Mouse (Mus musculus): ENCODE results near the gene Sost. TPM values are rescaled to one million over a fixed set of nuclear protein-coding genes. Genes with fewer than 3 reads are reported as not detected.
"Not testable (repeated sequence)": the region's sequence is repeated elsewhere in the genome, so short reads cannot be mapped to it uniquely, and the experiment has no call there.

The Sost gene
- not detected for total RNA-seq (2022)

DNA sequence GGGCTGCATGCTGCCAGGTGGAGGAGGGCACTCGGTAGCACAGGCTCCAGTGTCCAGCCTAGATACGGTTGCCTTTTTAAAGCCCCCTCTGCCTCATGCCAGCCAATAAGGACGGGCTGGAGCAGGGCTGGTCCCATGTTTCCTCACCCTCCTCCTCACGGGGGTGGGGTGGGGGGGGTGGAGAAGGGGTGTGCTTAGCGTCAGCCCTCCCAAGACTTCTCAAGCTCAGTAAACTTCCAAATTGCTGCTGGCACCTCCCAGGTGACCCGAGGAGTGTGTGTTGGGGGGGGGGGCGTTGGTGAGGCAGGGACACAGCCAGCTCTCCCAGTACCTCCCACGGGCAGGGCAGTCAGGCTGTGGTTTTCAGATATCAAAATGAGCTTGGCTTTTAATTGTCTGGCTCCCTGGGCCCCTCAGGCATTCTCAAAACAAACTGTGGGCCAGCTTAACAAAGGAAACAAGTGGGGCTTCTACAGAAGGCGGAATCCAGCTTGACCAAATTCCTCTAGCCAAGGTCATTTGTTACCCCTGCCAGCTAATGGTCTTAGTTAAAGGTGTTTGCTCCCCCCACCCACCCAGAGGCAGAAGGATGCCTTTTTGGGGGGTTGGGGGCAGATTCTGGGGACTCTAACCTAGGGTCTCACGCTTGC is at the start of gene Sost:
Sost (minus strand) TSS at position 51 of the 650 bp plus-strand sequence.
- no peak for DNase-seq

DNA sequence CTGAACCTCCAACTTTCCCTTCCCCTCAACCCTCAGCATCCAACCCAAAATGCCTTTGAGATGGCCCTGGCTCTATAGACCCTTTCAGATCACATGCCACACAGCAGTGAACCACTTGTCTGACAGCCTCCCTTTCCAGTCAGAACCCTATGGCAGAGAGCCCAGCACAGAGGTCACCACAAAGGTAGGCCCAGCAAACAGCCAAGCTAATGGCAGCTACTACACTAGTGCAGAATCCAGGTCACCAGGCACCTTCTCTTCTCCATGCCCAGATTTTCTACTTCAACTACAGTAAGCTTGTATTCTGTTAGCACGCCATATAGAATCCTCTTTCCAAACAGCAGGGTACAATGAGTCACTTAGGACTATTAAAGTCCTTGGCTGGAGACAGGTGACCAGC is 49.3 kb upstream of the Sost start:
- no peak for DNase-seq

GRCm38 (mm10) chr11:102015472-102015871 is 48.7 kb upstream of the Sost start:
- DNase-seq, result no peak

- no peak for DNase-seq
Measured at GRCm38 (mm10) chr11:102013201-102013600, 46.4 kb upstream of the Sost start.

DNA sequence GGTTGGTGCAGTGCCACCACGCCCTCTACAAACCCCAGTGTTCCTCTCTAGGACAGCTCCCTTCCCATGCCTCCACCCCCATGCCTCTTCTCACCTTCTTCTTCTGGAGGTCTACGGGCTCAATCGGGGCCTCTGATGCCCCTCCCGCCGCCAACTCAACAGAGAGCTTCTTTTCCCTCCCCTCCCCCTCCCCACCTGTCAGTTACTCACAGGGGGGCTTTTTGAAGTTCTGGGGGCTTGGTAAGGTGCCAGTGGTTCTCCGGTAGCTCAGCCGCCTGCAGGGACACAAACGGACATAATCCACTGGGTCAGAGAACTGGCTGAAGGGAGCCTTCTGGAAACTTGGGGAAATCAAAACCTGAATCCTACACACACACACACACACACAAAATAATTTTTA is 44.7 kb upstream of the Sost start:
- DNase-seq, result no peak

DNA sequence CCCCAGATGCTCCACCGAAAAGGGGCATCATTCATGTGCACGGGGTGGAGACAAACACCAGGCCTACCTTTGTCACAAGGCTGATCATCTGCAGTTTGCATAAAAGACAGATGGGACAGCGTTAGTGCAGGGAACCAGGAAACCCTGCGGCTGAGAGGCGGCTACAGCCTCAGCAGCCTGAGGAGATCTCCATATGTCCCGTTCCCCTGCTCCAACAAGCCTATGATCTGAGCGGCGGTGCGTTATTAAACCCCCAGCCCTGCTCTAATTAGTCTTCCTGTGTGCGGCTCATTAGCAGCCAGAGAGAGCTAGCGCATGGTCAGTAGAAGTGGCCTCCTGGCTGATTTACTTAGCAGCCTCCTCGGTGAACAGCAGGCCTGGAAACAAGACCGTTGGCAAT is 43.3 kb upstream of the Sost start:
- no peak for DNase-seq

- DNase-seq, result no peak
Measured at GRCm38 (mm10) chr11:102008954-102009637, 42.3 kb upstream of the Sost start.

DNA sequence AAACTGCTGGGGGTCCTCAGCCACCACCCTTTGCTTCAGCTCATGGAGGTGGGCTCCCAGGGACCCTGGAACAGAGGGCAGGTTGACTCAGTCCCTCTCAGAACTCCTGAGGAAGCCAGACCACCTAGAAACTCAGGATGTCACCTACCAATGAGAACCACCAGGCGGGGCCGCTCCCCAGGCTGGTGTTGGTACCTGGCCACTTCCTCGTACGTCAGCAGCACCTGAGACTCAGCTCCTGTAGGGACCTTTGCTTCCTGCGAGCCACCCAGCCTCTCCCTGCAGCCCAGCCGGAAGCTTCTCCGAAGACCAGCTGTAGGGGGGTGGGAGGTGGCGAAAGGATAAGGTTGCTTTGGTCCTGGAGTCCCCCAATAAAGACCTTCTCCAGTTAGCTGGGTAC is 41.6 kb upstream of the Sost start:
- DNase-seq, result no peak

DNA sequence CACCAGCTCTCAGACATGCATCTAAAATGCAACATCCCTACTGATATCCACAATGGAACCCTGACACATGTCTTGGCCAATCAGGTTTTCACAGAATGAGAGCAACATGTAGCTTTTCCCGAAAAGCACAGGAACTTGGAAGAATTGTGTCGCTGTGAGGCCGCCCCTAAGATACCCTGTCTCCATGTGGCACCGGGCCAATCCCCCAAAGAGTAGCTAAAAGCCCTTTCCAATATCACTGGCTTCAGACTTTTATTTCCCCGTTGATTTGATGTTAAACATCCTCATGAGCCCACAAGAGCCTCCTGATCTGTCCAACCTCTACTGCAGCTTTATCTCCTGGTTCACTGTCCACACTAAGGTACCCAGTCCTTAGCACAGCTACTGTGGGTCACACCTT is 39.9 kb upstream of the Sost start:
- DNase-seq, result no peak

GRCm38 (mm10) chr11:102006271-102006670 is 39.5 kb upstream of the Sost start:
- no peak for DNase-seq

DNA sequence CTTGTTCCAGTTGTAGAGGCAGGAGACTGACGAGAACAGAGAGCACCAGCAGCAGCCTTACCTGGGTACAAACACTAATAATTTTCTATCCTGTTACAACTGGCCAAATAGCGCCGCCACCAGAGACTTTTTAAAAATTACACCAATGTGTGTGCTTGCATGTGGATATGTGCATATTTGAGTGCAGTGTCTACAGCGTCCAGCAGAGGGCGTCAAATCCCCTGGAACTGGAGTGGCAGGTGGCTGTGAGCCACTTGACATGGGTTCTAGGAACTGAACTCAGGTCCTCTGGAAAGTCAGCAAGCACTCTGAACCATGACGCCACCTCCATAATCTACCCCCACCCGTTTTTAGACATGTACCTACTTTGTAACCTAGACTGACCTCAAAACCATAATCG is 37.4 kb upstream of the Sost start:
- DNase-seq, result no peak

GRCm38 (mm10) chr11:101999466-101999865 is 32.7 kb upstream of the Sost start:
- DNase-seq, result no peak

DNA sequence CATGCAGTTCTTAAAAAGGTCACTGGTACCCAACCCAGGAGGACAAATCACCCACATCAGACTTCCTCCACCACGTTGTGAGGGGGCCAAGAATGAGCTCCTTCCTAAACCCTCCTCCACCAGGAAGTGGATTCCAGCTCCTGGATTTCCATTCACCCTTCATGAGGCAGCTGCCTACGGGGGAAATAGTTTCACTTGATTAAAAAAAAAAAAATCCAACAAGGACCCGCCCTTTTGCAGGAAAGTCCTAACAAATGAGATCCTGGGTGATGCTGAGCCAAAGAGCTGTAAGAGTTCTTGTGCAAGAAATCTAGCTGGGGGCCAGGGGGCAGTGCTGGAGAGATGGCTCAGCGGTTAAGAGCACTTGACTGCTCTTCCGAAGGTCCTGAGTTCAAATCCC is 31.4 kb upstream of the Sost start:
- DNase-seq, result no peak

DNA sequence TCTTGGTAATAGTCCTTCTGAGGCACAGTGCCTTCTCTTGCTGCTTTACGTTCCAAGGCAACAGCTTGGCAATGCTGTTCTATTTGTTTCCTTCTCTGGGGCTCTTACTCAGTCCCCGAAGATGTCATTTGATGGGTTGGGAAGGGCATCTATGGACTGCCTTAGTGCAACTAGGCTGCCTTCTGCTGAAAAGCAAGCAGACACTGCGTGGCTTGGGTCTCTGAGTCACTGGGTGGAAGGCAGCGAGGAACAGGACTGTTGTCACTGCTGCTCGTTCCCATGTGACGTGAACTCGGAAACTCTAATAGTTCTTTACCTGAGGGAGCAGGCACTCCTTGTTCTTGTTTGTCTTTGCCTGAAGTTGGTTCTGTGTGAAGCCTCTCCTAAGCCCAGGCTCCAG is 29.1 kb upstream of the Sost start:
- no peak for DNase-seq

GRCm38 (mm10) chr11:101994100-101994499 is 27.3 kb upstream of the Sost start:
- DNase-seq, result no peak

DNA sequence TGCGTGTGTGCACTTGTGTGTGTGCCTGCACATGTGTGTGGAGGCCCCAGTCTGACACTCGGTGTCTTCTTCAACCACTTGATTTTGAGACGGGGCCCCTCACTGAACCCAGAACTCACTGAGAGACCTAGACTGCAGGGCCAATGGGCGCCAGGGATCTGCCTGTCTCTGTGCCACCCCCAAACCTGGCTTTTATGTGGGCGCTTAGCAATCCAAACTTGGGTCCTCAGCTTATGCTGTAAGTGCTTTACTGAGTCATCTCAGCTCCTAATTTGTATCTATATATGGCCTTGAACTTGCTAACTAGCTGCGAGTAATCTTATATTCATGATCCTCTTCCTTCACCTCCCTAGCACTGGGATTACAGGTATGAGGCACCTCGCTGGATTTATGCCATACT is 25.6 kb upstream of the Sost start:
- no peak for DNase-seq

DNA sequence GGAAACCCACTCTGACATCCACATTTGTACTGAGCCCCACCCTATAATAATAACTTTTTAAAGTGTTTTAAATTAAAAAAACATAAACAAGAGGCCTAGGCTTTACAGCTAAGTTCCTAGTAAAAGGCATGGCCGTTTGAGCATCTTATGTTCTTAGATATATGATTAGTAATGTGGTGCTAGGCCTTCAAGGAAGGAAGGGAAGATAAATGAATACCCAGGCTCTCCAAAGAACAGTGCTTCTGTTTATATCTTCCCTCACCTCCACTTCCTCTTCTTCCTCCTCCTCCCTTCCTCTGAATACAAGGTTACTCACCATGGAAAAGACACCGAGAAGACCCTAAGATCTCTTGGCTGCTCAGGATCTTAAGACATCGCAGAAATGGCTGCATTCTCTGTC is 25.0 kb upstream of the Sost start:
- no peak for DNase-seq

DNA sequence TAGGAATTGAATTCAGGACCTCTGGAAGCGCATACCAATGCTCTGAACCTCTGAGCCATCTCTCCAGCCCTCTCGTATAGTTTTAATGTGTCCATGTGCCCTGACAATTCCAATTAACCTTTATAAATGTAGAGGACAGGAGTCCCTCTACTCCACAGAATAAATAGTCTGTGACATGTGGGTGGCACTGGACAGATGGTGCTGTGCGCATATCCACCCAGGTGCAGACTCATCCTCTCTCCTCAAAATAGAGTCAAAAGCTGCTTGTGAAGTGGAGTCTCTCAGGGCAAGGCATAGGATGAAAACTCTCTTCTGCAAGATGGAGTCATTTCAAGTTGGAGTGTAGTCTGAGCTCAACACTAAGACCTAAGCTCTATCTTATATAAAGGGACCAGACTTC is 23.4 kb upstream of the Sost start:
- DNase-seq, result no peak

DNA sequence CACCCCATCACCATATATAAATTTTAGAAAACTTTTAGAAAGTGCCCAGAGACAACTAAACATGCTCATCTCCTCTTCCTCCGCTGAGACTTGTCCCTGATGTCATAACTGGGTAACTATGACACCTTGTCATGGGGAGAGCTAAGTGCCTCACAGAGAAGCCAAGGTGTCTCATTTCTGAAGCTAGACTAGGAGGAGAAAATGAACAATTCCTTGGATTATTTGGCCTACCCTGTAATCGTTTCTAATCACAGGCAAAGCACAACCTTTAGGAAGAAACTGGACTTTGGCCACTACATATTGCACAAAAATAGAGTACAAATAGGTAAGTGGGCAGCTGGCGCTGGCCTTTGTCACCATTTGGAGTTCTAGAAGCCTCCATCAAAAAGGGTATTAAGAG is 20.1 kb upstream of the Sost start, which contains the start of gene Dusp3:
Dusp3 (minus strand) TSS at position 101 of the 400 bp plus-strand sequence.
- DNase-seq, result no peak

- DNase-seq, result peak; percentile 76
Measured at GRCm38 (mm10) chr11:101985990-101986389, 19.2 kb upstream of the Sost start.

GRCm38 (mm10) chr11:101985450-101985849 is 18.6 kb upstream of the Sost start:
- not testable (repeated sequence) for DNase-seq

- peak; percentile 97 for DNase-seq
Measured at GRCm38 (mm10) chr11:101984054-101985025, 17.5 kb upstream of the Sost start, which contains the start of gene Cfap97d1. TSS of gene Cfap97d1 (plus strand) at chr11:101984279.

- peak; percentile 15 for DNase-seq
Measured at GRCm38 (mm10) chr11:101983431-101983921, 16.7 kb upstream of the Sost start.

All from adrenal gland, adult 8-10 months (tissue).